Mouse (Mus musculus) MEL (cell line): ENCODE data around the gene Hadha.

Source experiments
- BHLHE40 ChIP-seq: IDR thresholded peaks from 2 replicates; pipeline ENCODE4 v1.6.1; 2012; ENCODE audit warnings: low read depth, mild to moderate bottlenecking, inconsistent platforms, low read length, improper control_type of control experiment, borderline replicate concordance
- CHD2 ChIP-seq: IDR thresholded peaks from 2 replicates; pipeline ENCODE4 v1.6.1; 2011; ENCODE audit warnings: low read length, improper control_type of control experiment
- CTCF ChIP-seq, 3 experiments: IDR thresholded peaks in 2 of 3; conservative IDR thresholded peaks in 1 of 3; 2 replicates each; pipeline ENCODE4 v1.5.1; 2011 to 2012; ENCODE audit warnings: low read length in 3 of 3, low read depth in 2 of 3, mild to moderate bottlenecking in 2 of 3, improper control_type of control experiment in 1 of 3, inconsistent platforms in 1 of 3, mixed read lengths in 1 of 3, moderate library complexity in 1 of 3; ENCODE audit not compliant: control insufficient read depth in 1 of 3, insufficient read depth in 1 of 3, poor library complexity in 1 of 3, severe bottlenecking in 1 of 3
- E2F4 ChIP-seq: IDR thresholded peaks from 2 replicates; pipeline ENCODE4 v1.6.1; 2011; ENCODE audit warnings: low read depth, low read length, improper control_type of control experiment, borderline replicate concordance
- EP300 ChIP-seq, 2 experiments: IDR thresholded peaks; 2 replicates each; pipeline ENCODE4 v1.6.1; 2011; ENCODE audit warnings: improper control_type of control experiment in 2 of 2, low read length in 2 of 2, low read depth in 1 of 2, mild to moderate bottlenecking in 1 of 2
- ETS1 ChIP-seq: IDR thresholded peaks from 2 replicates; pipeline ENCODE4 v1.6.1; 2012; ENCODE audit warnings: low read depth, mild to moderate bottlenecking, inconsistent platforms, low read length, improper control_type of control experiment, moderate library complexity
- HCFC1 ChIP-seq: IDR thresholded peaks from 2 replicates; pipeline ENCODE4 v1.6.1; 2012; ENCODE audit warnings: low read depth, mild to moderate bottlenecking, inconsistent platforms, low read length, improper control_type of control experiment, moderate library complexity
- MAZ ChIP-seq: IDR thresholded peaks from 2 replicates; pipeline ENCODE4 v1.6.1; 2012; ENCODE audit warnings: low read depth, mild to moderate bottlenecking, inconsistent platforms, low read length, improper control_type of control experiment
- MEF2A ChIP-seq: IDR thresholded peaks from 2 replicates; pipeline ENCODE4 v1.6.1; 2014; ENCODE audit warnings: low read depth, mild to moderate bottlenecking, inconsistent platforms, low read length, improper control_type of control experiment; ENCODE audit not compliant: poor library complexity, insufficient replicate concordance, severe bottlenecking; ENCODE audit errors: extremely low read depth
- POLR2A ChIP-seq, 2 experiments: IDR thresholded peaks; 2 replicates each; pipeline ENCODE4 v1.6.1; 2011 to 2012; ENCODE audit warnings: low read length in 2 of 2, mild to moderate bottlenecking in 2 of 2, control low read depth in 1 of 2, improper control_type of control experiment in 1 of 2, low read depth in 1 of 2, moderate library complexity in 1 of 2; ENCODE audit not compliant: control insufficient read depth in 1 of 2, insufficient read depth in 1 of 2, poor library complexity in 1 of 2
- POLR2AphosphoS5 ChIP-seq: IDR thresholded peaks from 2 replicates; pipeline ENCODE4 v1.6.1; 2012; ENCODE audit warnings: low read depth, borderline replicate concordance, mild to moderate bottlenecking, inconsistent platforms, low read length, moderate library complexity, mixed read lengths
- UBTF ChIP-seq: IDR thresholded peaks from 2 replicates; pipeline ENCODE4 v1.6.1; 2012; ENCODE audit warnings: low read depth, mild to moderate bottlenecking, inconsistent platforms, low read length, improper control_type of control experiment, moderate library complexity, borderline replicate concordance; ENCODE audit not compliant: insufficient read depth
- ZNF384 ChIP-seq: IDR thresholded peaks from 2 replicates; pipeline ENCODE4 v1.6.1; 2012; ENCODE audit warnings: low read depth, mild to moderate bottlenecking, inconsistent platforms, low read length, improper control_type of control experiment

GRCm38 (mm10) chr5:30203216-30203885 lies 48.4 kb upstream of the Hadha start:
- TF ChIP-seq CTCF (IDR thresholded peaks at IDR 0.05 in 2 of 3, conservative IDR thresholded peaks at IDR 0.05 in 1 of 3; ENCODE audit: control insufficient read depth in 1 of 3, insufficient read depth in 1 of 3, low read depth in 2 of 3, low read length in 3 of 3, poor library complexity in 1 of 3, severe bottlenecking in 1 of 3): no peak
- TF ChIP-seq POLR2A (IDR thresholded peaks at IDR 0.05; ENCODE audit: control insufficient read depth in 1 of 2, insufficient read depth in 1 of 2, low read depth in 1 of 2, low read length in 2 of 2, poor library complexity in 1 of 2): no peak
- no peak for TF ChIP-seq MAZ
- TF ChIP-seq ZNF384: no peak
- no peak for TF ChIP-seq POLR2AphosphoS5
- no peak for TF ChIP-seq BHLHE40
- no peak for TF ChIP-seq E2F4
- TF ChIP-seq ETS1: no peak
- no peak for TF ChIP-seq MEF2A
- no peak for TF ChIP-seq HCFC1
- TF ChIP-seq CHD2: no peak
- TF ChIP-seq UBTF: no peak
- TF ChIP-seq EP300 (IDR thresholded peaks at IDR 0.05; ENCODE audit: low read depth in 1 of 2, low read length in 2 of 2): no peak
